Mouse (Mus musculus) B cell, adult 67 days (primary cell): Measurements from ENCODE around the gene Tpsb2. TPM values are rescaled to one million over a fixed set of nuclear protein-coding genes. Genes with fewer than 3 reads are reported as not detected.

Source experiments
- total RNA-seq, 2 experiments: library from RNA; stranded (reverse); gene quantifications; 4 replicates each; pipeline ENCODE4 v1.2.4; 2023

Tpsb2 gene
- not detected for total RNA-seq

GRCm38 (mm10) chr17:25366005-25366404 lies at the start of gene Tpsb2:
Gene Tpsb2 (plus strand): TSS chr17:25366305.

GRCm38 (mm10) chr17:25318354-25318753 lies 47.8 kb upstream of the Tpsb2 start, which contains the start of gene Prss29:
Gene Prss29 (plus strand): TSS chr17:25318654.

GRCm38 (mm10) chr17:25345462-25345861 lies 20.6 kb upstream of the Tpsb2 start, which contains the start of gene Tpsab1:
Gene Tpsab1 (minus strand): TSS chr17:25345562.

GRCm38 (mm10) chr17:25368973-25369372 lies 2.9 kb downstream of the Tpsb2 start, which contains the start of gene Tpsg1:
Gene Tpsg1 (plus strand): TSS chr17:25369273.

Other genes starting within 250 kb of the Tpsb2 start
- gene Ptx4, start 245.5 kb upstream of the Tpsb2 start, total RNA-seq, result not detected
- 10 to 100 TPM; 39.5 to 41.6 TPM for gene Clcn7, start 232.9 kb upstream of the Tpsb2 start, total RNA-seq
- under 1 TPM; 0.30 to 0.38 TPM for gene Ccdc154, start 203.8 kb upstream of the Tpsb2 start, total RNA-seq
- not detected for gene Gm38655, start 190.8 kb upstream of the Tpsb2 start, total RNA-seq
- 10 to 100 TPM; 17.6 to 19.4 TPM for gene BC003965, start 181.8 kb upstream of the Tpsb2 start, total RNA-seq
- 10 to 100 TPM; 43.1 to 45.2 TPM for gene Unkl, start 177.9 kb upstream of the Tpsb2 start, total RNA-seq
- gene Gnptg, start 126.2 kb upstream of the Tpsb2 start, total RNA-seq, result 10 to 100 TPM; 21.9 to 24.3 TPM
- 10 to 100 TPM; 16.7 to 22.5 TPM for gene Tsr3, start 126.1 kb upstream of the Tpsb2 start, total RNA-seq
- gene Baiap3, start 109.9 kb upstream of the Tpsb2 start, total RNA-seq, result 1 to 10 TPM in 1 of 2 experiments, under 1 TPM in 1; 0.39 to 2.0 TPM
- 100 to 1,000 TPM; 445 to 482 TPM for gene Ube2i, start 91.7 kb upstream of the Tpsb2 start, total RNA-seq
- not detected for gene Prss34, start 67.9 kb upstream of the Tpsb2 start, total RNA-seq
- not detected for gene Prss28, start 57.7 kb upstream of the Tpsb2 start, total RNA-seq
- not detected for gene Prss29, start 47.7 kb upstream of the Tpsb2 start, total RNA-seq
- not detected for gene Tpsab1, start 20.7 kb upstream of the Tpsb2 start, total RNA-seq
- gene Tpsg1, start 3.0 kb downstream of the Tpsb2 start, total RNA-seq, result not detected
- gene Cacna1h, start 67.5 kb downstream of the Tpsb2 start, total RNA-seq, result 1 to 10 TPM; 5.6 to 5.7 TPM
- not detected for gene Tekt4, start 88.3 kb downstream of the Tpsb2 start, total RNA-seq
- not detected for gene Sstr5, start 131.0 kb downstream of the Tpsb2 start, total RNA-seq
- gene Sox8, start 204.4 kb downstream of the Tpsb2 start, total RNA-seq, result not detected
- 10 to 100 TPM; 34.5 to 42.6 TPM for gene Lmf1, start 212.8 kb downstream of the Tpsb2 start, total RNA-seq